Mouse (Mus musculus) layer of hippocampus, adult 2 months (tissue): Measurements from ENCODE around the gene Zfp36. TPM values are rescaled to one million over a fixed set of nuclear protein-coding genes. Genes with fewer than 3 reads are reported as not detected.

Source experiments
- DNase-seq, 2 experiments: peaks; one replicate each; pipeline ENCODE4 v3.0.0; 2022; ENCODE audit warnings: low spot score in 2 of 2
- H3K27ac ChIP-seq: fragments of 200-600 bp; 2 replicates; pipeline ENCODE4 v1.8.1; 2022
- H3K4me3 ChIP-seq: fragments of 200-600 bp; 2 replicates; pipeline ENCODE4 v1.8.1; 2022; ENCODE audit warnings: mild to moderate bottlenecking
- CTCF ChIP-seq: fragments of 200-600 bp; conservative IDR thresholded peaks from 2 replicates; pipeline ENCODE4 v1.8.1; 2022; ENCODE audit warnings: antibody characterized with exemption, mild to moderate bottlenecking, moderate library complexity
- total RNA-seq, 2 experiments: library from RNA; stranded (reverse); gene quantifications; 2 replicates each; pipeline ENCODE4 v1.2.3; 2021

Zfp36 gene
- total RNA-seq, 2 experiments from 2014 or later = 2.0 to 3.2 TPM

DNA sequence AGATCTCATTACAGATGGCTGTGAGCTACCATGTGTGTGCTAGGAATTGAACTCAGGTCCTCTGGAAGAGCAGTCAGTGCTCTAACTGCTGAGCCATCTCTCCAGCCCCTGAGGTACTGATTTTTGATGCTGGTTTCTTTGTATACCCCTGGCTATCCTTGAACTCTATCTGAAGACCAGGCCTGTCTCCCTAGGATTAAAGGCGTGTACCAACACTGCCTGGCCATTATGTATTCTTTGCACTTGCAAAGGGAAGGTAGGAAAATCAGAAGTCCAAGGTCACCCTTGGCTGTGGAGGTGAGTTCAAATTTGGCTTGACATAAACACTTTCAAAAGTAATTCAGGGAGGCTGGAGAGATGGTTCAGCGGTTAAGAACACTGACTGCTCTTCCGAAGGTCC is 25.5 kb downstream of the Zfp36 start:
- no peak for DNase-seq
- Histone ChIP-seq H3K27ac (no peak overlapping the region), H3K4me3 (no peak overlapping the region)
- no peak for TF ChIP-seq CTCF

- TF ChIP-seq CTCF = no peak
- Histone ChIP-seq H3K4me3 (no peak overlapping the region), H3K27ac (no peak overlapping the region)
- no peak for DNase-seq
Measured at GRCm38 (mm10) chr7:28354113-28354581, 25.9 kb downstream of the Zfp36 start.

GRCm38 (mm10) chr7:28353267-28353666 is 26.8 kb downstream of the Zfp36 start:
- peak; percentile 22; the same call in 1 of the 2 replicates for TF ChIP-seq CTCF
- no peak overlapping the region for H3K27ac ChIP-seq
- no peak for DNase-seq
- no peak overlapping the region for H3K4me3 ChIP-seq

DNA sequence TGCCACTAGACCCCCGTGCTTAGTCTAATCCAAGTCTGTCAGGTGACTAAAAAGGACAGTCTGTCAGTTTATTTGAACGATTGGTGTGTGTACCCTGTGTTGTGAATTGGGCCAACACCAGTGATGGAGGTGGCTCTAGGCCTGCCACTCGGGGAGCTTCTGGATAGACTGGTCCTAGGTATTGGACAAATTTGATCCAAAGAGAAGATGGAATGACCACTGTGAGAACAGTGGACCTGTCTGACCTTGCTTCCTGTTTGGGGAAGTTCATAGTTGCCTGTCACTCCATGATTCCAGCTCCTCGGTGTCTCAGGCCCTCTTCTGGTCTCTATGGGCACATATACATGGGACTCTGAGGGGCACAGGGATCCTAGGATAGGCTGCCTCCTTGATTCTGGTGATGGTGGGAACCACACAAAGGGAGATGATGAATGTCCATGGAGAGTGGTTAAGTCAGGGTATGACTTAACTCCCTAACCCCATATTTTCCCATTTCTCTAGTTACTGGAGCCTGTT is 28.3 kb downstream of the Zfp36 start:
- TF ChIP-seq CTCF = no peak
- DNase-seq = no peak
- peak overlapping the region; percentile 90; the same call in 1 of the 2 replicates for H3K27ac ChIP-seq
- H3K4me3 ChIP-seq = peak overlapping the region; percentile 83

GRCm38 (mm10) chr7:28350155-28350883 is 29.7 kb downstream of the Zfp36 start, which contains the start of gene Rps16:
TSS of gene Rps16 (plus strand) at chr7:28350652.
- H3K27ac ChIP-seq = peak within 1 kb of the TSS; percentile 90
- no peak for TF ChIP-seq CTCF
- peak; percentile 97 to 99 for DNase-seq
- H3K4me3 ChIP-seq = peak within 1 kb of the TSS; percentile 83

DNA sequence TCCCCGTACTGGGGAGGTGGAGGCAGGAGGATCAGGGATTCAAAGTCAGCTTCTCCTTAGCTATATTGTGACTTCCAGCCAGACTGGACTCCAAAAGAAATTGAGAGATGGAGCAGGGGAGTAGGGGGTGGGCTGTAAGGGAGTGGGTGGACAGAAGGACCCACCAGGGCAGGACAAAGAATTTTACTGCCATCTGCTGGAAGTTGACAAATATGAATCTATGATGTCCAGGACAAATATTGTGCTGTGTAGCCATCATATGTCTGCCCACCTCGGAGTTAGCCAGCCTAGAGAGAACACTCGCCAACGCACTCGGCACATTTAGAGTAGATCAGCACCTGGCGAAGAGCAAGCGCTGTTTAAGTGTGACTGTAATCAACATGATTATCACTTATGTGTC is 31.5 kb downstream of the Zfp36 start:
- no peak for DNase-seq
- no peak overlapping the region for H3K4me3 ChIP-seq
- H3K27ac ChIP-seq = no peak overlapping the region
- peak; percentile 55 for TF ChIP-seq CTCF

GRCm38 (mm10) chr7:28347746-28348145 is 32.3 kb downstream of the Zfp36 start:
- no peak overlapping the region for H3K27ac ChIP-seq
- no peak overlapping the region for H3K4me3 ChIP-seq
- no peak for DNase-seq
- TF ChIP-seq CTCF = no peak

GRCm38 (mm10) chr7:28344637-28345036 is 35.4 kb downstream of the Zfp36 start:
- Histone ChIP-seq H3K27ac (no peak overlapping the region), H3K4me3 (no peak overlapping the region)
- DNase-seq = peak in 1 of 2 experiments; percentile 59
- peak; percentile 88 for TF ChIP-seq CTCF

DNA sequence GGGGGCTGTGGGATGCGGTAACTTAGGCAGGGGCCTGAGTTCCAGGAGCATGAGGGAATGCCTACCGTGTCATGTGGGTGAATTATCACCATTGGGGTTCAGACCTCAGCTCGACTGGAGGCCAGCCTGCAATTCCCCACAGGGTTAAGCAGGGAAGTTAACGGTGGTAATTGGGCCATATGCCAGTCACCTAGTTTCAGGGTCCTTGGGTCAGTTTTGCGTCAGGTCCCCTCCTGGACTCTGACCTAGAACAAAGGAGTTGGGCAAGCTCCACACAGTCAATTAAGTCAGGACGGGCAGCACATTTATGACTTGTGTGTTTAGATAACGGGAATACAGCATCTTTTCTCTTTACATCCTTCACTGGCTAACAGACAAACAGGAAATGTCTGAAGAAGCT is 38.7 kb downstream of the Zfp36 start:
- DNase-seq = no peak
- Histone ChIP-seq H3K27ac (no peak overlapping the region), H3K4me3 (no peak overlapping the region)
- no peak for TF ChIP-seq CTCF

DNA sequence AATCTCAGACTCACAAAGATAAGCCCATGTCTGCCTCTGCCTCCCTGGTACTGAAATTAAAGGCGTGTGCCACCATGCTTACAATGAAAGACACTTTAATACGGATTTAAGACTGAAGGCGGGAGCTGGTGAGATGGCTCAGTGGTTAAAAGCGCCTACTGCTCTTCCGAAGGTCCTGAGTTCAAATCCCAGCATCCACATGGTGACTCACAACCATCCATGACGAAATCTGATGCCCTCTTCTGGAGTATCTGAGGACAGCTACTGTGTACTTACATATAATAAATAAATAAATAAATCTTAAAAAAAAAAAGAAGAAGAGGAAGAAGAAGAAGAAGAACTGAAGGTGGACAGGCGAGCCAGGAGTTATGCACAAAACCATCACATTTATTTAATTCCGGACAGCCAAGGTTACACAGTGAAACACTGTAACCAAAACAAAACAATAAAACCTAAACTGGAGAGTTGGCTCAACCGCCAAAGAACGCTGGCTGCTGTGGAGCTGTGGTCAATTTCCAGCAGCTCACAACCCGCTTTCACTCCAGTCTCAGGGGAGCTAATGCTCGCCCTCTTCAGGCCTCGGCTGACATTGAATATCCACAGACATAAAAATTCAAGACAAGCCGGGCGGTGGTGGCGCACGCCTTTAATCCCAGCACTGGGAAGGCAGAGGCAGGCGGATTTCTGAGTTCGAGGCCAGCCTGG is 40.7 kb downstream of the Zfp36 start:
- Histone ChIP-seq H3K27ac (peak overlapping the region; percentile 97), H3K4me3 (peak overlapping the region; percentile 82)
- no peak for DNase-seq
- TF ChIP-seq CTCF = peak; percentile 65

GRCm38 (mm10) chr7:28338108-28338998 is 41.7 kb downstream of the Zfp36 start, which contains the start of gene Supt5:
TSS of gene Supt5 (minus strand) at chr7:28338746.
- H3K4me3 ChIP-seq = peak within 1 kb of the TSS; percentile 82
- H3K27ac ChIP-seq = peak within 1 kb of the TSS; percentile 97
- peak; percentile 96 to 97 for DNase-seq
- no peak for TF ChIP-seq CTCF

- Histone ChIP-seq H3K4me3 (no peak overlapping the region), H3K27ac (no peak overlapping the region)
- no peak for TF ChIP-seq CTCF
- no peak for DNase-seq
Measured at GRCm38 (mm10) chr7:28335471-28335870, 44.6 kb downstream of the Zfp36 start.
